Mouse (Mus musculus) macrophage (primary cell): ENCODE measurements around the gene Kat6b. TPM values are rescaled to one million over a fixed set of nuclear protein-coding genes. Genes with fewer than 3 reads are reported as not detected.

Experiments used
- H3K27ac ChIP-seq: fragments of 350-480 bp; formaldehyde crosslinking; 2 replicates; pipeline ENCODE4 v1.9.0; 2021
- H3K36me3 ChIP-seq: fragments of 350-480 bp; formaldehyde crosslinking; 2 replicates; pipeline ENCODE4 v1.9.0; 2021; ENCODE audit errors: inconsistent target
- H3K4me3 ChIP-seq: fragments of 350-480 bp; formaldehyde crosslinking; 2 replicates; pipeline ENCODE4 v1.9.0; 2021; ENCODE audit errors: inconsistent target
- H3K79me2 ChIP-seq: fragments of 350-480 bp; formaldehyde crosslinking; 2 replicates; pipeline ENCODE4 v1.9.0; 2021; ENCODE audit errors: inconsistent target
- WGBS: methylation state at CpG from one replicate; pipeline ENCODE4 v1.1.7; 2026; ENCODE audit warnings: inconsistent platforms; ENCODE audit not compliant: missing documents; 5-methylcytosine and 5-hydroxymethylcytosine counted together
- polyA plus RNA-seq: library from polyadenylated mRNA; stranded (reverse); fragments of 250-400 nt; gene quantifications from 3 replicates; pipeline ENCODE4 v1.2.4, GENCODE M21; 2018; ENCODE audit warnings: inconsistent platforms

The Kat6b gene
- polyA plus RNA-seq, 1 experiment from 2014 or later, result 10.1 TPM

- no peak overlapping the region for H3K27ac ChIP-seq
- H3K79me2 ChIP-seq, result no peaks in the 10 kb centered on the region
- H3K36me3 ChIP-seq, result no peaks in the 10 kb centered on the region
- H3K4me3 ChIP-seq, result no peak overlapping the region
- WGBS, result 97% methylated on average over 9 of the region's 9 CpGs
Measured at GRCm38 (mm10) chr14:21599446-21600173, 118.4 kb downstream of the Kat6b start.

- WGBS, result 94% methylated on average over 5 of the region's 5 CpGs
- Histone ChIP-seq H3K79me2 (no peaks in the 10 kb centered on the region), H3K27ac (no peak overlapping the region), H3K36me3 (no peaks in the 10 kb centered on the region), H3K4me3 (no peak overlapping the region)
Measured at GRCm38 (mm10) chr14:21600174-21600566, 118.9 kb downstream of the Kat6b start.

GRCm38 (mm10) chr14:21600628-21601027 is 119.4 kb downstream of the Kat6b start:
- no peaks in the 10 kb centered on the region for H3K79me2 ChIP-seq
- no peak overlapping the region for H3K4me3 ChIP-seq
- no peaks in the 10 kb centered on the region for H3K36me3 ChIP-seq
- 100% methylated on average over 1 of the region's 1 CpGs for WGBS
- no peak overlapping the region for H3K27ac ChIP-seq

- Histone ChIP-seq H3K4me3 (no peak overlapping the region), H3K36me3 (no peaks in the 10 kb centered on the region), H3K27ac (no peak overlapping the region), H3K79me2 (no peaks in the 10 kb centered on the region)
- WGBS, result 94% methylated on average over 12 of the region's 12 CpGs
Measured at GRCm38 (mm10) chr14:21602166-21602565, 120.9 kb downstream of the Kat6b start.

- Histone ChIP-seq H3K36me3 (no peaks in the 10 kb centered on the region), H3K4me3 (no peak overlapping the region), H3K79me2 (no peaks in the 10 kb centered on the region), H3K27ac (no peak overlapping the region)
- WGBS, result 63% methylated on average over 4 of the region's 4 CpGs
Measured at GRCm38 (mm10) chr14:21602937-21603336, 121.7 kb downstream of the Kat6b start.

GRCm38 (mm10) chr14:21607686-21608085 is 126.5 kb downstream of the Kat6b start:
- no peak overlapping the region for H3K4me3 ChIP-seq
- H3K79me2 ChIP-seq, result no peaks in the 10 kb centered on the region
- H3K27ac ChIP-seq, result no peak overlapping the region
- no peaks in the 10 kb centered on the region for H3K36me3 ChIP-seq
- WGBS, result 97% methylated on average over 4 of the region's 4 CpGs

- 91% methylated on average over 4 of the region's 4 CpGs for WGBS
- Histone ChIP-seq H3K4me3 (no peak overlapping the region), H3K36me3 (no peaks in the 10 kb centered on the region), H3K79me2 (no peaks in the 10 kb centered on the region), H3K27ac (no peak overlapping the region)
Measured at GRCm38 (mm10) chr14:21608886-21609285, 127.7 kb downstream of the Kat6b start.

- WGBS, result 39% methylated on average over 3 of the region's 3 CpGs
- Histone ChIP-seq H3K36me3 (no peaks in the 10 kb centered on the region), H3K4me3 (no peak overlapping the region), H3K79me2 (no peaks in the 10 kb centered on the region), H3K27ac (no peak overlapping the region)
Measured at GRCm38 (mm10) chr14:21610224-21610623, 129.0 kb downstream of the Kat6b start.

- Histone ChIP-seq H3K4me3 (no peak overlapping the region), H3K27ac (peak overlapping the region; percentile 72), H3K36me3 (no peaks in the 10 kb centered on the region), H3K79me2 (no peaks in the 10 kb centered on the region)
- WGBS, result 59% methylated on average over 6 of the region's 6 CpGs
Measured at GRCm38 (mm10) chr14:21613031-21613430, 131.8 kb downstream of the Kat6b start.

- H3K27ac ChIP-seq, result peak overlapping the region; percentile 72
- H3K4me3 ChIP-seq, result no peak overlapping the region
- H3K36me3 ChIP-seq, result no peaks in the 10 kb centered on the region
- H3K79me2 ChIP-seq, result no peaks in the 10 kb centered on the region
- 83% methylated on average over 5 of the region's 5 CpGs for WGBS
Measured at GRCm38 (mm10) chr14:21614103-21614502, 132.9 kb downstream of the Kat6b start.

- no peaks in the 10 kb centered on the region for H3K79me2 ChIP-seq
- H3K36me3 ChIP-seq, result no peaks in the 10 kb centered on the region
- WGBS, result 31% methylated on average over 2 of the region's 2 CpGs
- no peak overlapping the region for H3K27ac ChIP-seq
- no peak overlapping the region for H3K4me3 ChIP-seq
Measured at GRCm38 (mm10) chr14:21615853-21616252, 134.6 kb downstream of the Kat6b start.

GRCm38 (mm10) chr14:21617221-21617980 is 136.2 kb downstream of the Kat6b start:
- 80% methylated on average over 4 of the region's 4 CpGs for WGBS
- Histone ChIP-seq H3K36me3 (no peaks in the 10 kb centered on the region), H3K79me2 (no peaks in the 10 kb centered on the region), H3K27ac (no peak overlapping the region), H3K4me3 (no peak overlapping the region)

GRCm38 (mm10) chr14:21619951-21620350 is 138.7 kb downstream of the Kat6b start:
- 94% methylated on average over 7 of the region's 7 CpGs for WGBS
- peaks cover 5% of the 10 kb centered on the region; the same call in 1 of the 2 replicates for H3K36me3 ChIP-seq
- H3K27ac ChIP-seq, result no peak overlapping the region
- no peaks in the 10 kb centered on the region for H3K79me2 ChIP-seq
- H3K4me3 ChIP-seq, result no peak overlapping the region

- peaks cover 10% of the 10 kb centered on the region; the same call in 1 of the 2 replicates for H3K36me3 ChIP-seq
- H3K4me3 ChIP-seq, result no peak overlapping the region
- no peaks in the 10 kb centered on the region for H3K79me2 ChIP-seq
- WGBS, result 95% methylated on average over 9 of the region's 9 CpGs
- no peak overlapping the region for H3K27ac ChIP-seq
Measured at GRCm38 (mm10) chr14:21625946-21626345, 144.7 kb downstream of the Kat6b start.

GRCm38 (mm10) chr14:21631665-21632200 is 150.5 kb downstream of the Kat6b start:
- H3K27ac ChIP-seq, result no peak overlapping the region
- no peaks in the 10 kb centered on the region for H3K36me3 ChIP-seq
- no peaks in the 10 kb centered on the region for H3K79me2 ChIP-seq
- WGBS, result 98% methylated on average over 5 of the region's 5 CpGs
- no peak overlapping the region for H3K4me3 ChIP-seq
